Mouse (Mus musculus) G1E (cell line): ENCODE results near the gene Sec14l4. TPM values are rescaled to one million over a fixed set of nuclear protein-coding genes. Genes with fewer than 3 reads are reported as not detected.

Source experiments
- ATAC-seq: 2 replicates; pipeline ENCODE4 v1.8.0; 2016; ENCODE audit warnings: mild to moderate bottlenecking; ENCODE audit not compliant: insufficient number of reproducible peaks, poor library complexity, low FRiP score, severe bottlenecking; ENCODE audit errors: extremely low read depth
- DNase-seq: peaks from one replicate; pipeline ENCODE4 v3.0.0; 2012; ENCODE audit warnings: low spot score
- H3K27me3 ChIP-seq: 2 replicates; pipeline ENCODE4 v1.6.1; 2012; ENCODE audit warnings: mild to moderate bottlenecking, low read length, inconsistent platforms; ENCODE audit not compliant: insufficient read depth
- H3K36me3 ChIP-seq: replicated peaks from 2 replicates; pipeline ENCODE3; 2012; ENCODE audit warnings: mild to moderate bottlenecking, inconsistent platforms
- H3K4me1 ChIP-seq: 2 replicates; pipeline ENCODE4 v1.6.1; 2012; ENCODE audit warnings: low read depth, low read length, inconsistent platforms, mixed read lengths; ENCODE audit not compliant: insufficient read depth
- H3K4me3 ChIP-seq: 2 replicates; pipeline ENCODE4 v1.5.1; 2012; ENCODE audit warnings: low read depth, mild to moderate bottlenecking, inconsistent platforms, low read length, moderate library complexity, mixed read lengths
- H3K9me3 ChIP-seq: replicated peaks from 2 replicates; pipeline ENCODE4 v1.6.1; 2012; ENCODE audit warnings: inconsistent platforms
- CTCF ChIP-seq: IDR thresholded peaks from 2 replicates; pipeline ENCODE4 v1.5.1; 2012; ENCODE audit warnings: low read depth, low read length, inconsistent platforms, mixed read lengths
- GATA2 ChIP-seq: IDR thresholded peaks from 2 replicates; pipeline ENCODE4 v1.6.1; 2012; ENCODE audit warnings: low read depth, low read length, inconsistent platforms, borderline replicate concordance
- POLR2AphosphoS5 ChIP-seq: IDR thresholded peaks from 2 replicates; pipeline ENCODE4 v1.6.1; 2012; ENCODE audit warnings: low read depth, low read length, inconsistent platforms; ENCODE audit not compliant: insufficient replicate concordance
- TAL1 ChIP-seq: conservative IDR thresholded peaks from 2 replicates; pipeline ENCODE4 v1.6.1; 2012; ENCODE audit warnings: low read depth, low read length, inconsistent platforms, mixed read lengths
- polyA plus RNA-seq: library from polyadenylated mRNA; stranded (reverse); fragments of >175 nt; gene quantifications from 2 replicates; pipeline ENCODE4 v1.2.3, GENCODE M21; 2012
- total RNA-seq, 2 experiments: library from RNA; stranded (forward) in 1 of 2; stranded (reverse) in 1 of 2; fragments of 200-1000 nt in 1 of 2; fragments of >200 nt in 1 of 2; fragmentation: Nextera tagmentation in 1 of 2; gene quantifications; 2 replicates each; pipeline ENCODE4 v1.2.3; 2014 to 2017

The Sec14l4 gene
- total and polyA plus RNA-seq, 3 experiments: 0.11 TPM; not detected in 2

DNA sequence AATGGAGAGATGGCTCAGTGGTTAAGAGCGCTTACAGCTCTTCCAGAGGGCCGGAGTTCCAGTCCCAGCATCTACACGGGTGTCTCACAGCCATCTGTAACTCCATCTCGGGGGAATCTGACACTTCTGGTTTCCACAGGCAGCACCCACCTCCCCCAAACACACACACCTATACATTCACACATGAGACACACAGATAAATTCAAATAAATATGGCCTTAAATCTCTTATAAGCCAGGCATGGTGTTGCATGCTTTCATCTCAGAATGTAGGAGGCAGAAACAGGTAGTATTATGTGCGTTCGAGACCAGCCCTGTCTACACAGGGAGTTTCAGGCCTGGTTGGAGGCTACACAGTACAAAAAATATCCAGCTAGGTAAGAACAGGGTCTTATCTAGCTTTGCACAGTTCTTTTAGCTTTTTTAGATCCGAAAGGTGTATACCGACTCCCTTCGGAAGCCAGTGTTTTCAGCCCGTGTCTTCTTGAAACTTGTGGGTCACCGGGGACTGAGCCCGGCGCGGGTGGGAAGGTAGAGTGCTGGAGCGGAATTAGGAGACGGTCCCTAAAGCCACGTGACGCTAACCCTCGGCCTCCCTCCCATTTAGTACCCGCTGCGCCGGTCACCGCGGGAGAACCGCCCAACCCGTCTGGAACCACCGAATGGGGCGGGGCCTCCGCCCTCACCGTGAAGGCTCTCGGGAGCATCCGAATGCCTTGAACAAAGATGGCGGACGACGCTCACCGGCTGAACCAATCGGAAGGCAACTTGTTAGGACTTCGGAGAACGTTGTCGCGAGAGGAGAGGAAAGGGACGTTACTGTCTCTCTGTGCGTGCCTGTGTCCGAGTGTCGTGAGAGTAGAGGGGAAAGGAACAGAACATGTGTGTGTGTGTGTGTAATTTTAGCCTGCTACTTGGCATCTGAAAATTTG, 65.1 kb downstream of the Sec14l4 start:
- Histone ChIP-seq H3K9me3 (peaks cover 8% of the 10 kb centered on the region), H3K27me3 (no peaks in the 10 kb centered on the region), H3K4me3 (peak overlapping the region; percentile 75), H3K36me3 (peaks cover 31% of the 10 kb centered on the region), H3K4me1 (peaks cover 54% of the 10 kb centered on the region)
- peak; percentile 85 for ATAC-seq
- 0 out of 2 replicates have a peak, but pooled peaks have one; percentile 54 for TF ChIP-seq POLR2AphosphoS5
- TF ChIP-seq GATA2: no peak
- DNase-seq: peak; percentile 89

DNA sequence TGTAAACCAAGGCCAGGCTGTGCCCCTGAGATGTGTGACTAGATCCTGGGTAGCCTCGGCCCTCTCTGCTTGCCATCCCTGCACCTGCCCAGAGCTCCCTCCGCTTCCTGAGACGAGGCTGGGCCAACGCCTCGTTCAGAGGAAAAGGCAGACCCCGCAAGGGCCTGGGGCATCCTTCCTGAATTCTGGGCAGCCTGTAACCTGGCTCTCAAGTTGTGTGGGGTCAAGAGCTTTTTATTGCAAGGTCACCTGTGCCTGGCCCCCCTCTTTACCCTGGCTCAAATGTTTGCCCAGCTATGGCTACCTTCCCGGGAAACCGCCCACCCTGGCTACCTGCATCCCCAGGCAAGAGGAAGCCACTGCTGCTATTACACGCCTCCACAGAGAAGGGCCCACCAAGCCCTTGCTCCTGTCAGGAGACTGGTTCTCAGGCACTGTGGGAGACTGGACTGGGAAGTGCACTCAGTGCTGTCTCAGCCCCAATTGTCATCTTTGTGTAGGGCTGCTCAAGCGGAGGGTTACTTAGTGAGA, 65.9 kb downstream of the Sec14l4 start:
- TF ChIP-seq POLR2AphosphoS5 (no peak), TAL1 (no peak), CTCF (no peak)
- peaks cover 6% of the 10 kb centered on the region for H3K27me3 ChIP-seq
- peak overlapping the region; percentile 75 for H3K4me3 ChIP-seq
- ATAC-seq: no peak
- H3K4me1 ChIP-seq: peaks cover 54% of the 10 kb centered on the region
- peaks cover under 1% of the 10 kb centered on the region for H3K9me3 ChIP-seq
- no peak for DNase-seq
- peaks cover 23% of the 10 kb centered on the region for H3K36me3 ChIP-seq

Other genes starting within 250 kb of the Sec14l4 start
- gene Osbp2, start 167.6 kb upstream of the Sec14l4 start, total RNA-seq (2014; fragmentation: Nextera tagmentation): not detected in 2 replicates
- gene Osbp2, start 167.6 kb upstream of the Sec14l4 start, total RNA-seq (2017): 0.12 and 0.22 TPM in 2 replicates
- gene Osbp2, start 167.6 kb upstream of the Sec14l4 start, polyA plus RNA-seq: not detected in 2 replicates
- not detected in 2 replicates for gene 4921536K21Rik, start 136.4 kb upstream of the Sec14l4 start, total RNA-seq (2014; fragmentation: Nextera tagmentation)
- gene 4921536K21Rik, start 136.4 kb upstream of the Sec14l4 start, total RNA-seq (2017): 0.05 TPM in 1 of 2 replicates, not detected in the other
- not detected in 2 replicates for gene 4921536K21Rik, start 136.4 kb upstream of the Sec14l4 start, polyA plus RNA-seq
- not detected in 2 replicates for gene Dusp18, start 136.2 kb upstream of the Sec14l4 start, total RNA-seq (2014; fragmentation: Nextera tagmentation)
- 0.11 and 0.12 TPM in 2 replicates for gene Dusp18, start 136.2 kb upstream of the Sec14l4 start, total RNA-seq (2017)
- gene Dusp18, start 136.2 kb upstream of the Sec14l4 start, polyA plus RNA-seq: not detected in 2 replicates
- gene Slc35e4, start 116.8 kb upstream of the Sec14l4 start, total RNA-seq (2014; fragmentation: Nextera tagmentation): not detected in 2 replicates
- gene Slc35e4, start 116.8 kb upstream of the Sec14l4 start, total RNA-seq (2017): 0.05 TPM in 1 of 2 replicates, not detected in the other
- gene Slc35e4, start 116.8 kb upstream of the Sec14l4 start, polyA plus RNA-seq: not detected in 2 replicates
- 5.4 and 7.1 TPM in 2 replicates for gene Tcn2, start 99.3 kb upstream of the Sec14l4 start, total RNA-seq (2014; fragmentation: Nextera tagmentation)
- gene Tcn2, start 99.3 kb upstream of the Sec14l4 start, total RNA-seq (2017): 9.2 and 10.3 TPM in 2 replicates
- gene Tcn2, start 99.3 kb upstream of the Sec14l4 start, polyA plus RNA-seq: 0.22 and 0.36 TPM in 2 replicates
- 127 and 141 TPM in 2 replicates for gene Pes1, start 67.5 kb upstream of the Sec14l4 start, total RNA-seq (2014; fragmentation: Nextera tagmentation)
- 166 and 213 TPM in 2 replicates for gene Pes1, start 67.5 kb upstream of the Sec14l4 start, total RNA-seq (2017)
- gene Pes1, start 67.5 kb upstream of the Sec14l4 start, polyA plus RNA-seq: 36.3 and 73.0 TPM in 2 replicates
- gene 4930556J24Rik, start 54.7 kb upstream of the Sec14l4 start, total RNA-seq (2014; fragmentation: Nextera tagmentation): not detected in 2 replicates
- 0.12 and 0.16 TPM in 2 replicates for gene 4930556J24Rik, start 54.7 kb upstream of the Sec14l4 start, total RNA-seq (2017)
- not detected in 2 replicates for gene 4930556J24Rik, start 54.7 kb upstream of the Sec14l4 start, polyA plus RNA-seq
- gene Gal3st1, start 47.8 kb upstream of the Sec14l4 start, total RNA-seq (2014; fragmentation: Nextera tagmentation): not detected in 2 replicates
- not detected in 2 replicates for gene Gal3st1, start 47.8 kb upstream of the Sec14l4 start, total RNA-seq (2017)
- not detected in 2 replicates for gene Gal3st1, start 47.8 kb upstream of the Sec14l4 start, polyA plus RNA-seq
- not detected in 2 replicates for gene Sec14l3, start 33.4 kb downstream of the Sec14l4 start, total RNA-seq (2014; fragmentation: Nextera tagmentation)
- 0.11 TPM in 1 of 2 replicates, not detected in the other for gene Sec14l3, start 33.4 kb downstream of the Sec14l4 start, total RNA-seq (2017)
- not detected in 2 replicates for gene Sec14l3, start 33.4 kb downstream of the Sec14l4 start, polyA plus RNA-seq
- 5.4 and 6.5 TPM in 2 replicates for gene Mtfp1, start 64.0 kb downstream of the Sec14l4 start, total RNA-seq (2014; fragmentation: Nextera tagmentation)
- 10.5 and 12.7 TPM in 2 replicates for gene Mtfp1, start 64.0 kb downstream of the Sec14l4 start, total RNA-seq (2017)
- gene Mtfp1, start 64.0 kb downstream of the Sec14l4 start, polyA plus RNA-seq: 12.3 and 14.2 TPM in 2 replicates
- 13.7 and 13.8 TPM in 2 replicates for gene Sec14l2, start 92.0 kb downstream of the Sec14l4 start, total RNA-seq (2014; fragmentation: Nextera tagmentation)
- 4.6 and 6.6 TPM in 2 replicates for gene Sec14l2, start 92.0 kb downstream of the Sec14l4 start, total RNA-seq (2017)
- 3.3 and 3.5 TPM in 2 replicates for gene Sec14l2, start 92.0 kb downstream of the Sec14l4 start, polyA plus RNA-seq
- 2.8 and 4.0 TPM in 2 replicates for gene Rnf215, start 103.7 kb downstream of the Sec14l4 start, total RNA-seq (2014; fragmentation: Nextera tagmentation)
- gene Rnf215, start 103.7 kb downstream of the Sec14l4 start, total RNA-seq (2017): 10.5 and 12.9 TPM in 2 replicates
- gene Rnf215, start 103.7 kb downstream of the Sec14l4 start, polyA plus RNA-seq: 4.5 and 5.1 TPM in 2 replicates
- gene Ccdc157, start 128.8 kb downstream of the Sec14l4 start, total RNA-seq (2014; fragmentation: Nextera tagmentation): 1.1 and 4.1 TPM in 2 replicates
- 2.5 and 3.2 TPM in 2 replicates for gene Ccdc157, start 128.8 kb downstream of the Sec14l4 start, total RNA-seq (2017)
- gene Ccdc157, start 128.8 kb downstream of the Sec14l4 start, polyA plus RNA-seq: 1.1 and 1.3 TPM in 2 replicates
- gene Sf3a1, start 128.9 kb downstream of the Sec14l4 start, total RNA-seq (2014; fragmentation: Nextera tagmentation): 103 and 124 TPM in 2 replicates
- 35.4 and 39.0 TPM in 2 replicates for gene Sf3a1, start 128.9 kb downstream of the Sec14l4 start, total RNA-seq (2017)
- gene Sf3a1, start 128.9 kb downstream of the Sec14l4 start, polyA plus RNA-seq: 138 and 174 TPM in 2 replicates
- 2.2 and 5.0 TPM in 2 replicates for gene Tbc1d10a, start 155.3 kb downstream of the Sec14l4 start, total RNA-seq (2014; fragmentation: Nextera tagmentation)
- 20.8 and 25.4 TPM in 2 replicates for gene Tbc1d10a, start 155.3 kb downstream of the Sec14l4 start, total RNA-seq (2017)
- gene Tbc1d10a, start 155.3 kb downstream of the Sec14l4 start, polyA plus RNA-seq: 24.1 and 28.3 TPM in 2 replicates
- 8.4 and 9.0 TPM in 2 replicates for gene Castor1, start 186.8 kb downstream of the Sec14l4 start, total RNA-seq (2014; fragmentation: Nextera tagmentation)
- gene Castor1, start 186.8 kb downstream of the Sec14l4 start, total RNA-seq (2017): 8.2 and 10.7 TPM in 2 replicates
- gene Castor1, start 186.8 kb downstream of the Sec14l4 start, polyA plus RNA-seq: 2.9 and 4.5 TPM in 2 replicates
- 7.2 and 8.0 TPM in 2 replicates for gene Osm, start 205.0 kb downstream of the Sec14l4 start, total RNA-seq (2014; fragmentation: Nextera tagmentation)
- gene Osm, start 205.0 kb downstream of the Sec14l4 start, total RNA-seq (2017): 8.3 and 10.3 TPM in 2 replicates
- gene Osm, start 205.0 kb downstream of the Sec14l4 start, polyA plus RNA-seq: 4.0 and 4.5 TPM in 2 replicates
- gene Lif, start 226.1 kb downstream of the Sec14l4 start, total RNA-seq (2014; fragmentation: Nextera tagmentation): 0.75 TPM in 1 of 2 replicates, not detected in the other
- gene Lif, start 226.1 kb downstream of the Sec14l4 start, total RNA-seq (2017): 1.0 and 1.2 TPM in 2 replicates
- gene Lif, start 226.1 kb downstream of the Sec14l4 start, polyA plus RNA-seq: 0.02 and 0.12 TPM in 2 replicates